Mouse (Mus musculus) hindbrain, embryonic 14.5 days (tissue): ENCODE measurements around the gene En2. TPM values are rescaled to one million over a fixed set of nuclear protein-coding genes. Genes with fewer than 3 reads are reported as not detected.
A peak's percentile ranks its signal among the peaks of the same experiment; 100 is the strongest.

ENCODE experiments used
- ATAC-seq: fragments of 200-750 bp; cut with Nextera tagmentation; 2 replicates; pipeline ENCODE4 v1.8.0; 2017; ENCODE audit warnings: moderate number of reproducible peaks, mild to moderate bottlenecking, moderate TSS enrichment, moderate library complexity; ENCODE audit not compliant: low FRiP score
- DNase-seq: peaks from one replicate; pipeline ENCODE4 v3.0.0-alpha.2; 2015; ENCODE audit warnings: low spot score
- H3K27ac ChIP-seq: fragments of 300-500 bp; sonication (generic); 2 replicates; pipeline ENCODE4 v1.5.1; 2014; ENCODE audit warnings: mild to moderate bottlenecking, moderate library complexity
- H3K27me3 ChIP-seq: fragments of 300-500 bp; sonication (generic); 2 replicates; pipeline ENCODE4 v1.6.1; 2014; ENCODE audit warnings: mild to moderate bottlenecking, low read length, mixed read lengths; ENCODE audit not compliant: control insufficient read depth, insufficient read depth
- H3K36me3 ChIP-seq: fragments of 300-500 bp; sonication (generic); replicated peaks from 2 replicates; pipeline ENCODE4 v1.6.1; 2014; ENCODE audit not compliant: control insufficient read depth, insufficient read depth
- H3K4me1 ChIP-seq: fragments of 300-500 bp; sonication (generic); replicated peaks from 2 replicates; pipeline ENCODE4 v1.6.1; 2014; ENCODE audit warnings: antibody characterized with exemption, low read length, mixed read lengths; ENCODE audit not compliant: control insufficient read depth, insufficient read depth
- H3K4me2 ChIP-seq: fragments of 300-500 bp; sonication (generic); replicated peaks from 2 replicates; pipeline ENCODE4 v1.6.1; 2014; ENCODE audit warnings: mild to moderate bottlenecking, moderate library complexity
- H3K4me3 ChIP-seq: fragments of 300-500 bp; sonication (generic); replicated peaks from 2 replicates; pipeline ENCODE4 v1.5.1; 2014; ENCODE audit warnings: mild to moderate bottlenecking, low read length
- H3K9ac ChIP-seq: fragments of 300-500 bp; sonication (generic); 2 replicates; pipeline ENCODE4 v1.6.1; 2014
- H3K9me3 ChIP-seq: fragments of 300-500 bp; sonication (generic); 2 replicates; pipeline ENCODE4 v1.6.1; 2016; ENCODE audit warnings: low read length; ENCODE audit not compliant: control insufficient read depth
- WGBS: fragments of 180-500 bp; shearing (Covaris S2); extraction: QIAGEN DNeasy Blood & Tissue Kit; methylation state at CpG from one replicate; pipeline ENCODE4 v1.1.7; 2014; 5-methylcytosine and 5-hydroxymethylcytosine counted together
- polyA plus RNA-seq: library from polyadenylated mRNA; unstranded; fragments of >200 nt; fragmentation: Nextera tagmentation; extraction: Ambion mirVana; gene quantifications from 2 replicates; pipeline ENCODE4 v1.2.1, GENCODE M21; 2014

The En2 gene
- polyA plus RNA-seq, 1 experiment from 2014 or later = 0.07 TPM

DNA sequence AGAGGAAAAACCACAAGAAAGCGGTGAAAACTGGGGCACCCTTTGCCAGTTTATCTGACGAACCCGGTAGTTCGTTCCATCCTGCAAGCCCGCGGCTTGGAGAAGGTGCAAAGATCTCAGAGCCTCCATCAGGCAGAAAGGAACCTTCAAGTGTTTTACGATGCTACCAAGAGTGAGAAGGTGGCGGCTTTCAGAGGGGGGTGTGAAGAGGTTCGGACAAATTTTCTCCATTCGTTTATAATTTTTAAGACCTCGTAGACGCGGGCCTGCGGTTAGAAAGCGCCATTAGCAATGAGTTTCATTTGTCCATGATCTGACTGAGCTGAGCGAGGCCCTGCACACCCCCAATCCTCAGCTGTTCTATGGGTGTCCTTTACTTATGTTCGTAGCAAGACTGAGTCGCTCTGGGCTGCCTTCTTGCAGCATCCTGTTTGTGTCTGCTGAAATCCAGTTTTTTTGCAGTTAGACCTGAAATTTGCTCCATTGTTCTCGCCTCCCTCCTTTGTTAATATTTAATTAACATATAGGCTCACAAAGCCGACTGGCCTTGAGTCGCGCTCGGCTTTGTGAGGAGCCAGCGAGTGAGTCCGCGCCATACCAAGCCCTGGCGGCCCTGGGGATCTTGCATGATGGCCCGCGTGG is 2.2 kb downstream of the En2 start:
- Histone ChIP-seq H3K9me3 (no peaks in the 10 kb centered on the region), H3K4me3 (peak overlapping the region; percentile 49), H3K4me2 (peak overlapping the region; percentile 69), H3K4me1 (peaks cover 10% of the 10 kb centered on the region; the same call in 1 of the 2 replicates), H3K9ac (peak overlapping the region; percentile 67), H3K27me3 (peaks cover 82% of the 10 kb centered on the region), H3K36me3 (no peaks in the 10 kb centered on the region), H3K27ac (peak overlapping the region; percentile 83)
- no peak for ATAC-seq
- DNase-seq = no peak
- WGBS = 1% methylated on average over 29 of the region's 29 CpGs

DNA sequence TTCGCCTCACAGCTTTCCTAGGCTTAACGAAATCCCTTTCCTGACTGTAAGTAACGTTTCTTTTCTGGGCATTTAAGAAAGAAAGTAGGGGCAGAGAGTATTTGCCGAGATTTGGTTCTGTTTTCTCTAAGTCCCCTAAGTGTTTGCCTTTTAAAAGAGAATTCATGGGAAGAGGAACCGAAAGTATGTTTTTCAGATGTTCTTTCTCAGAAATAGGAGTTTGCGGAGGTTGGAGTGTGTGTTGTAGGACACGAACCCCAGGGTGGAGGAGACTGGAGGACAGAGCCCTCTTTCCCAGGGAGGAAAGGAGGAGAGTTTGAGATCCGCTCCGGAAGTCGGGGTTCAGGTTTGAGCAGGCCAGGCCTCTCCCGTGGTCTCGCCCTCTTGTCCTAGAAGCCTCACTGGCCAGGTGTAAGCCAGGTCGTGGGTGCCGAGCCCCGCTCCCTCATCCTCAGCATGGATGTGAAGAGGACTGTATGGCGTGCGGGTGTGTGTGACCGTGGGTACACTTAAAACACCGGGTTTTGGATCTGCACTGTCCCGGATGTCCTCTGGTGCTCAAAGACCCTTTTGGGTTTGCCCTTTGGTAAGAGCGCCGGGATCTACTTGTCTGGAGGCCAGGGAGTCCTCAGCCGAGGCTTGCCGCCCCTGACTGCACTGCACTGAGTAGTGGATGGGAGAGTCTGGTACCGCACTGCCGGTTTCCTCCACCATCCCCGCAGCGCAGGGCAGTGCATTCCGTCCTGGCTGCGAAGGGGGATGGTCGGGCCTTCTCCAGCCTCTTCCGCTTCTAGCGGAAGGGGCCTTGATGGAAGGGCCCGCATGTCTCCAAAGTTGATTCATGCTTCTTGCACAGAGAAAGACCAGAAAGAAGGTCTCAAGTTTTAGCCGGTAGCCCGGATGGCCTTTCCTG is 3.0 kb downstream of the En2 start:
- Histone ChIP-seq H3K9ac (peak overlapping the region; percentile 67), H3K27me3 (peaks cover 82% of the 10 kb centered on the region), H3K36me3 (no peaks in the 10 kb centered on the region), H3K27ac (peak overlapping the region; percentile 83; the same call in 1 of the 2 replicates), H3K4me2 (peak overlapping the region; percentile 69), H3K9me3 (no peaks in the 10 kb centered on the region), H3K4me1 (peaks cover 10% of the 10 kb centered on the region; the same call in 1 of the 2 replicates), H3K4me3 (peak overlapping the region; percentile 49)
- ATAC-seq = no peak
- 1% methylated on average over 36 of the region's 36 CpGs for WGBS
- no peak for DNase-seq

DNA sequence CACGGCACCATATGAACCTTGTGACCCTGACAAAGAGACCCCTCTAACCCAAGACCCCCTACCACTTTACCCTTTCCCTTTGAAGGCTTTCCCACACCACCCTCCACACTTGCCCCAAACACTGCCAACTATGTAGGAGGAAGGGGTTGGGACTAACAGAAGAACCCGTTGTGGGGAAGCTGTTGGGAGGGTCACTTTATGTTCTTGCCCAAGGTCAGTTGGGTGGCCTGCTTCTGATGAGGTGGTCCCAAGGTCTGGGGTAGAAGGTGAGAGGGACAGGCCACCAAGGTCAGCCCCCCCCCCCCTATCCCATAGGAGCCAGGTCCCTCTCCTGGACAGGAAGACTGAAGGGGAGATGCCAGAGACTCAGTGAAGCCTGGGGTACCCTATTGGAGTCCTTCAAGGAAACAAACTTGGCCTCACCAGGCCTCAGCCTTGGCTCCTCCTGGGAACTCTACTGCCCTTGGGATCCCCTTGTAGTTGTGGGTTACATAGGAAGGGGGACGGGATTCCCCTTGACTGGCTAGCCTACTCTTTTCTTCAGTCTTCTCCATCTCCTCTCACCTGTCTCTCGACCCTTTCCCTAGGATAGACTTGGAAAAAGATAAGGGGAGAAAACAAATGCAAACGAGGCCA is 3.8 kb downstream of the En2 start:
- H3K27ac ChIP-seq = no peak overlapping the region
- no peaks in the 10 kb centered on the region for H3K36me3 ChIP-seq
- H3K9ac ChIP-seq = peak overlapping the region; percentile 67
- H3K4me3 ChIP-seq = peak overlapping the region; percentile 49
- no peak for ATAC-seq
- no peak for DNase-seq
- peaks cover 10% of the 10 kb centered on the region; the same call in 1 of the 2 replicates for H3K4me1 ChIP-seq
- H3K9me3 ChIP-seq = no peaks in the 10 kb centered on the region
- H3K4me2 ChIP-seq = peak overlapping the region; percentile 69
- 0% methylated on average over 5 of the region's 5 CpGs for WGBS
- peaks cover 82% of the 10 kb centered on the region for H3K27me3 ChIP-seq

DNA sequence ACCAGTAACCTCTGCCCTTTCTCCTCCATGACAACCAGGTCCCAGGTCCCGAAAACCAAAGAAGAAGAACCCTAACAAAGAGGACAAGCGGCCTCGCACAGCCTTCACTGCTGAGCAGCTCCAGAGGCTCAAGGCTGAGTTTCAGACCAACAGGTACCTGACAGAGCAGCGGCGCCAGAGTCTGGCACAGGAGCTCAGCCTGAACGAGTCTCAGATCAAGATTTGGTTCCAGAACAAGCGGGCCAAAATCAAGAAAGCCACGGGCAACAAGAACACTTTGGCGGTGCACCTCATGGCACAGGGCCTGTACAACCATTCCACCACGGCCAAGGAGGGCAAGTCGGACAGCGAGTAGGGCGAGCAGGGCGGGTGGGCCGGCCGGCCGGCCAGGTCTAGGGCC is 4.6 kb downstream of the En2 start:
- Histone ChIP-seq H3K9ac (peak overlapping the region; percentile 67; the same call in 1 of the 2 replicates), H3K36me3 (no peaks in the 10 kb centered on the region), H3K9me3 (no peaks in the 10 kb centered on the region), H3K4me1 (peaks cover 10% of the 10 kb centered on the region; the same call in 1 of the 2 replicates), H3K27ac (no peak overlapping the region), H3K27me3 (peaks cover 82% of the 10 kb centered on the region), H3K4me3 (peak overlapping the region; percentile 49), H3K4me2 (peak overlapping the region; percentile 69)
- ATAC-seq (no peak), DNase-seq (no peak)
- WGBS = 4% methylated on average over 17 of the region's 17 CpGs

DNA sequence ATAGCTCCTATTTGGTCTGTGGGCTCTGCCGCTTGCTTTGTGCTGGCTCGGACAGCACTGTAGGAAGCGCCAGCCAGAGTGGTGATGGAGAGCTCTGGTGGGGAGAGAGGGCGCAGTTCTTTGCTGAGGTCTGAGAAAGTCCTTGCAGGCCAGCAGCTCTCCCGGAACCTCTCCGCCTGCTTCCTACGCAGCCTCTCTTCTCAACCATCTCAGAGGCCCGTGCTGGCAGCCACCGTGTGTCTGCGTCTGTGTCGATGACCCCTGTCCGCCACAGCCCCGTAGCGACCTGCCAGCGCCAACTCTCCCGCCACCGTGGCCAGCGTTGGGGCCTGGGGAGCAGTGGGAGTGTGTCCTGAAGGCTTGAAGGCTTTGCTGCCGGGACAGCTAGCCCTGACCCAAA is 5.4 kb downstream of the En2 start:
- ATAC-seq (no peak), DNase-seq (no peak)
- H3K27me3 ChIP-seq = peaks cover 85% of the 10 kb centered on the region
- peaks cover 8% of the 10 kb centered on the region; the same call in 1 of the 2 replicates for H3K4me1 ChIP-seq
- no peak overlapping the region for H3K27ac ChIP-seq
- WGBS = 6% methylated on average over 19 of the region's 19 CpGs
- H3K4me3 ChIP-seq = peak overlapping the region; percentile 20
- H3K4me2 ChIP-seq = peak overlapping the region; percentile 37
- no peaks in the 10 kb centered on the region for H3K36me3 ChIP-seq
- no peaks in the 10 kb centered on the region for H3K9me3 ChIP-seq
- peak overlapping the region; percentile 38 for H3K9ac ChIP-seq

GRCm38 (mm10) chr5:28171667-28172066 is 6.2 kb downstream of the En2 start:
- ATAC-seq (no peak), DNase-seq (no peak)
- Histone ChIP-seq H3K9ac (no peak overlapping the region), H3K36me3 (no peaks in the 10 kb centered on the region), H3K9me3 (no peaks in the 10 kb centered on the region), H3K27ac (no peak overlapping the region), H3K4me2 (peak overlapping the region; percentile 34), H3K4me3 (0 out of 2 replicates have a peak overlapping the region, but pooled peaks have one; percentile 7), H3K4me1 (no peaks in the 10 kb centered on the region; the same call in 1 of the 2 replicates), H3K27me3 (peaks cover 85% of the 10 kb centered on the region)
- WGBS = 14% methylated on average over 5 of the region's 5 CpGs

DNA sequence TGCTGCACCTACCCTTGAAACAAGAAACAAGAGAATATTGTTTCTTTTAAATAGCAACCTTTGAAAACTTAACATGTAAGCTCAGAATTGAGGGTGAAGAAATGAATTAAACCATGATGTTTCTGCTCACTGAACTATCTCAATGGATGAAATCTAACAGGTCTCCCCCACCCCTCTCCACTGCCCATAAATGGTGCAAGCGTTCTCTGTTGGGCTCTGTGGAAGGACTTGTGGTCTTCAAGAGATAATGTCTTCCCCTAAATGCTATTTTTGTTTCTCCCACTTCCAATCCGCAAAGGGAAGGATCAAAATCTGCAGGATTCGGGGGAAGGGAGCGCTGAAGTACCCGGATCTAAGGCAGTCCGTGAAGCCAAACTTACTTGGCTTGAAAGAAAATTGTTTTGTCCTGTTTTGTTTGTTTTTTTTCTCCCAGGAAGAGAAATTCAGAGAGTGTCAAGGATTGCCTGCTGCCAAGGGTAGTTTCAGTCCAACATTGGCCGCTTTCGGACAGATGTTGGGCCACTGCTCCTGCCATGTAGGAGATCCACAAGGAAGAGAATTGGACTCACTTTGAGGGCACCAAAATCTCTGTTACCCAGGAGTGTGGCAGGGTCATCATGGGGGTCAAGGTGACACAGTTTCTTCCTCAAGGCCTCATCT is 6.9 kb downstream of the En2 start:
- Histone ChIP-seq H3K9me3 (no peaks in the 10 kb centered on the region), H3K4me3 (no peak overlapping the region), H3K27me3 (peaks cover 86% of the 10 kb centered on the region), H3K4me2 (peak overlapping the region; percentile 34), H3K36me3 (no peaks in the 10 kb centered on the region), H3K9ac (no peak overlapping the region; the same call in 1 of the 2 replicates), H3K4me1 (no peaks in the 10 kb centered on the region; the same call in 1 of the 2 replicates), H3K27ac (no peak overlapping the region)
- ATAC-seq (no peak), DNase-seq (no peak)
- WGBS = 8% methylated on average over 8 of the region's 8 CpGs

- Histone ChIP-seq H3K9ac (peak overlapping the region; percentile 35; the same call in 1 of the 2 replicates), H3K36me3 (no peaks in the 10 kb centered on the region), H3K4me3 (no peak overlapping the region), H3K9me3 (no peaks in the 10 kb centered on the region), H3K4me2 (peak overlapping the region; percentile 34), H3K4me1 (no peaks in the 10 kb centered on the region; the same call in 1 of the 2 replicates), H3K27me3 (peaks cover 93% of the 10 kb centered on the region), H3K27ac (no peak overlapping the region)
- WGBS = 4% methylated on average over 4 of the region's 4 CpGs
- no peak for DNase-seq
- ATAC-seq = no peak
Measured at GRCm38 (mm10) chr5:28172921-28173670, 7.6 kb downstream of the En2 start.
